Mouse (Mus musculus) midbrain, embryonic 13.5 days (tissue): ENCODE measurements at regions not wholly inside any gene's neighbourhood (a gene's known extent, or its start where the extent isn't known, plus 50 kb on each side); places are given as distances from the start of the nearest gene placed in this dataset.
"Not testable (repeated sequence)": the region's sequence is repeated elsewhere in the genome, so short reads cannot be mapped to it uniquely, and the experiment has no call there.

ENCODE experiments used
- ATAC-seq: fragments of 200-750 bp; cut with Nextera tagmentation; 2 replicates; pipeline ENCODE4 v1.8.0; 2017; ENCODE audit warnings: mild to moderate bottlenecking, moderate TSS enrichment, moderate library complexity
- H3K27ac ChIP-seq: fragments of 300-500 bp; sonication (generic); 2 replicates; pipeline ENCODE4 v1.5.1; 2015; ENCODE audit warnings: inconsistent platforms, mild to moderate bottlenecking, moderate library complexity
- H3K27me3 ChIP-seq: fragments of 300-500 bp; sonication (generic); 2 replicates; pipeline ENCODE4 v1.6.1; 2015; ENCODE audit warnings: mild to moderate bottlenecking, inconsistent platforms
- H3K36me3 ChIP-seq: fragments of 300-500 bp; sonication (generic); 2 replicates; pipeline ENCODE4 v1.6.1; 2015; ENCODE audit warnings: mild to moderate bottlenecking, inconsistent platforms
- H3K4me1 ChIP-seq: fragments of 300-500 bp; sonication (generic); replicated peaks from 2 replicates; pipeline ENCODE4 v1.6.1; 2015; ENCODE audit warnings: inconsistent platforms
- H3K4me2 ChIP-seq: fragments of 300-500 bp; sonication (generic); replicated peaks from 2 replicates; pipeline ENCODE4 v1.6.1; 2015; ENCODE audit warnings: moderate library complexity, mild to moderate bottlenecking, inconsistent platforms
- H3K4me3 ChIP-seq: fragments of 300-500 bp; sonication (generic); replicated peaks from 2 replicates; pipeline ENCODE4 v1.5.1; 2015; ENCODE audit warnings: mild to moderate bottlenecking, inconsistent platforms
- H3K9ac ChIP-seq: fragments of 300-500 bp; sonication (generic); replicated peaks from 2 replicates; pipeline ENCODE4 v1.6.1; 2015; ENCODE audit warnings: mild to moderate bottlenecking, inconsistent platforms
- H3K9me3 ChIP-seq: fragments of 300-500 bp; sonication (generic); 2 replicates; pipeline ENCODE4 v1.6.1; 2016; ENCODE audit warnings: mild to moderate bottlenecking, inconsistent platforms
- WGBS: fragments of 180-500 bp; shearing (Covaris S2); methylation state at CpG from one replicate; pipeline ENCODE4 v1.1.7; 2015; 5-methylcytosine and 5-hydroxymethylcytosine counted together

- WGBS = 55% methylated on average over 2 of the region's 2 CpGs
- Histone ChIP-seq H3K4me3 (no peak overlapping the region), H3K27me3 (no peaks in the 10 kb centered on the region), H3K4me1 (no peaks in the 10 kb centered on the region), H3K4me2 (no peak overlapping the region), H3K27ac (no peak overlapping the region), H3K9ac (no peak overlapping the region), H3K36me3 (peaks cover 11% of the 10 kb centered on the region; the same call in 1 of the 2 replicates), H3K9me3 (peaks cover 5% of the 10 kb centered on the region; the same call in 1 of the 2 replicates)
- no peak for ATAC-seq
These were observed 167.0 kb upstream of the Ndn start for GRCm38 (mm10) chr7:62179387-62179786.

DNA sequence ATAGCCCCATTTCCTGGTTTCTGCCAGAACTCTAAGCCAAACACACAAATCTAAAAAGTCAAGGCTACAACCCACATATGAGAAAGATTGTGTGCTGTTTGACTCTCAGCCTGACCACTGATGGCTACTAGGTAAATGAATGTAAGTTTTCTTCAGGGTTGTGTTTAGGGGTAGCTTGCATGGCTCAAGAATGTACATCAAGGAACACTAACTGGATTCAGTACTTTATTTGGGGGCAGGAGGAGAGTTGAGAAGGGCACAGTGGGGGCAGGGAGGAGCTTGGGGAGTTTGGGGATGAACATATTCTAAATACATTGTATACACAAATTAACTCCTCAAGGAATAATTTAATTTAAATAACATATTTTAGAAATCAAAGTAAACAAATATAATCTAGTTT, 137.8 kb upstream of the Ndn start:
- ATAC-seq = no peak; the same call in 1 of the 2 replicates
- H3K4me3 ChIP-seq = peak overlapping the region; percentile 36
- no peaks in the 10 kb centered on the region for H3K9me3 ChIP-seq
- peak overlapping the region; percentile 57 for H3K4me2 ChIP-seq
- no peaks in the 10 kb centered on the region for H3K27me3 ChIP-seq
- H3K9ac ChIP-seq = 0 out of 2 replicates have a peak overlapping the region, but pooled peaks have one; percentile 23
- peaks cover 8% of the 10 kb centered on the region for H3K36me3 ChIP-seq
- no peaks in the 10 kb centered on the region; the same call in 1 of the 2 replicates for H3K4me1 ChIP-seq
- H3K27ac ChIP-seq = no peak overlapping the region

- WGBS = 30% methylated on average over 12 of the region's 12 CpGs
These were observed 137.2 kb upstream of the Ndn start for GRCm38 (mm10) chr7:62209117-62209700.

DNA sequence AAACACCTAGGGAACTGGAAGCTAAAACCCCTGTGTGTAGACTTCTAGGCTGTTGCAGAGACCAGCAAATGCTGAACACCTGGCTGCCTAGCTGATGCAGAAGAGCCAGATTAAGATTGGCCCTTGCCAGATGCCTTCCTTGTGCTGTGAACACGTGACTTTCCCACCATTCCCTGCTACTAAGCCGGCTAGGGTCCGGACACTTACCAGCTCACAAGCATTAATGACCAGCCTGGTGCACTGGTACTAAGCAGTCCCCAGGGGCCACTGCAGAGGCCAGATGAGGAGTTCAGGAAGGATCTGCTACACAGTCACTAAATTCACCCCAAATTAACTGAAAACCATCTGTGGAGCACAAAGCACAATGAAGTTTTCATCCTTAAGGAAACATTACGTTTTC, 121.2 kb upstream of the Ndn start:
- Histone ChIP-seq H3K36me3 (no peaks in the 10 kb centered on the region), H3K4me1 (no peaks in the 10 kb centered on the region), H3K27ac (no peak overlapping the region), H3K4me3 (no peak overlapping the region), H3K4me2 (no peak overlapping the region), H3K9ac (no peak overlapping the region), H3K9me3 (0 out of 2 replicates have a peak, but pooled peaks cover 4% of the 10 kb centered on the region), H3K27me3 (no peaks in the 10 kb centered on the region)
- 27% methylated on average over 4 of the region's 4 CpGs for WGBS
- no peak for ATAC-seq

More at GRCm38 (mm10) chr7:62209117-62209700, 137.2 kb upstream of the Ndn start:
- no peaks in the 10 kb centered on the region for H3K9me3 ChIP-seq
- H3K27me3 ChIP-seq = no peaks in the 10 kb centered on the region
- peak overlapping the region; percentile 43 for H3K4me3 ChIP-seq
- no peak overlapping the region for H3K27ac ChIP-seq
- 0 out of 2 replicates have a peak, but pooled peaks cover 2% of the 10 kb centered on the region for H3K36me3 ChIP-seq
- H3K9ac ChIP-seq = peak overlapping the region; percentile 51
- peak overlapping the region; percentile 11; the same call in 1 of the 2 replicates for H3K4me2 ChIP-seq
- peak; percentile 94 for ATAC-seq
- no peaks in the 10 kb centered on the region; the same call in 1 of the 2 replicates for H3K4me1 ChIP-seq

DNA sequence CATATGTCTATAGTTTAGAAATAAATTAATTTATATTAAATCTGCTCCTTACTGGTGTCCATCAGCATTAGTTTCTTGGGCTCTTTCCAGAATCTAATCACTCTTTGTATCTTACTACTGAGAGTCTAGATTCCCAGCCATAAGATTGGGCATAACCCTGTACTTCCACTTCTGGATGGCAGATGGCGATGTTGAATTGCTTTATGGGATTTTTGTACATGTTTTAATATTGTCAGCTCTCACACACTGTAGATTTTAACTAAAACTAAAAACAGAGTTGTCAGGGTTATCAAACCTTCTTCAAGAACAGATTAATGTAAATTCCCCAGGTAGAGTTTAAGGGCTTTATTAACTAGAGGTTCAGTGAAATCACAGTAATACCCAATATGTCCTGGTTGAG, 118.6 kb upstream of the Ndn start:
- no peaks in the 10 kb centered on the region for H3K27me3 ChIP-seq
- 0 out of 2 replicates have a peak, but pooled peaks cover 4% of the 10 kb centered on the region for H3K9me3 ChIP-seq
- WGBS = 0% methylated on average over 1 of the region's 1 CpGs
- H3K4me3 ChIP-seq = no peak overlapping the region
- no peak overlapping the region for H3K9ac ChIP-seq
- H3K36me3 ChIP-seq = no peaks in the 10 kb centered on the region
- H3K4me2 ChIP-seq = no peak overlapping the region
- H3K4me1 ChIP-seq = peaks cover 21% of the 10 kb centered on the region
- ATAC-seq = no peak
- no peak overlapping the region for H3K27ac ChIP-seq

DNA sequence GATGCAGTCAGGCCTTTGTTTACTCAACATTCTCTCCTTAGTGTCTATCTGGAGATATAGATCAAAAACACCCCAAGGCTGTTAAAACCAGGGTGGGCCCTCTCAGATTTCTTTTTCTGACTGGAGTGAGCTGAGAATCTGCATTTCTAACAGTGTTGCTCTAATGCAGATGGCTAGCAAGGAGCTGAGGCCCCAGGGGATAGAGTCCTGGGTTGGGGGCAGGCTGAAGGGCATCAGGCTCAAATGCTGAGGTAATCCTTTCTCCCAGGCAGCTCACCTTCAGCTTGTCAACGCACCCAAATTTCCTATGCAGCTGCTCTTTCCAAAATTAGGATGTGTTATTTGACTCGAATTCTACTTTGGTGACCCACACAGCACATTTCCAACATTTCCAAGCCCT, 115.7 kb upstream of the Ndn start:
- H3K4me3 ChIP-seq = peak overlapping the region; percentile 20; the same call in 1 of the 2 replicates

GRCm38 (mm10) chr7:62231120-62231574, 115.2 kb upstream of the Ndn start:
- ATAC-seq = peak; percentile 96
- Histone ChIP-seq H3K4me3 (peak overlapping the region; percentile 20; the same call in 1 of the 2 replicates), H3K9ac (peak overlapping the region; percentile 41; the same call in 1 of the 2 replicates), H3K36me3 (no peaks in the 10 kb centered on the region), H3K4me1 (peaks cover 22% of the 10 kb centered on the region), H3K27ac (peak overlapping the region; percentile 69), H3K9me3 (no peaks in the 10 kb centered on the region), H3K27me3 (no peaks in the 10 kb centered on the region), H3K4me2 (peak overlapping the region; percentile 44)
- 16% methylated on average over 13 of the region's 13 CpGs for WGBS

More for the DNA sequence above, 115.7 kb upstream of the Ndn start:
- peak overlapping the region; percentile 69; the same call in 1 of the 2 replicates for H3K27ac ChIP-seq
- H3K4me1 ChIP-seq = peaks cover 22% of the 10 kb centered on the region
- no peaks in the 10 kb centered on the region for H3K27me3 ChIP-seq
- peak overlapping the region; percentile 41; the same call in 1 of the 2 replicates for H3K9ac ChIP-seq
- ATAC-seq = peak; percentile 43
- H3K36me3 ChIP-seq = no peaks in the 10 kb centered on the region
- H3K9me3 ChIP-seq = no peaks in the 10 kb centered on the region
- WGBS = 11% methylated on average over 2 of the region's 2 CpGs
- peak overlapping the region; percentile 44 for H3K4me2 ChIP-seq

GRCm38 (mm10) chr7:62232076-62232475, 114.3 kb upstream of the Ndn start:
- no peaks in the 10 kb centered on the region for H3K36me3 ChIP-seq
- H3K4me1 ChIP-seq = peaks cover 22% of the 10 kb centered on the region
- no peak for ATAC-seq
- no peaks in the 10 kb centered on the region for H3K27me3 ChIP-seq
- H3K4me2 ChIP-seq = no peak overlapping the region
- no peak overlapping the region for H3K4me3 ChIP-seq
- H3K9ac ChIP-seq = no peak overlapping the region
- peak overlapping the region; percentile 42 for H3K27ac ChIP-seq
- H3K9me3 ChIP-seq = no peaks in the 10 kb centered on the region
- WGBS = 54% methylated on average over 5 of the region's 5 CpGs

GRCm38 (mm10) chr7:62234037-62234436, 112.3 kb upstream of the Ndn start:
- H3K4me2 ChIP-seq = no peak overlapping the region
- no peak overlapping the region; the same call in 1 of the 2 replicates for H3K27ac ChIP-seq

GRCm38 (mm10) chr7:62235766-62236165, 110.6 kb upstream of the Ndn start:
- Histone ChIP-seq H3K4me2 (no peak overlapping the region), H3K27me3 (no peaks in the 10 kb centered on the region), H3K4me3 (no peak overlapping the region), H3K27ac (0 out of 2 replicates have a peak overlapping the region, but pooled peaks have one; percentile 6), H3K36me3 (no peaks in the 10 kb centered on the region), H3K9ac (no peak overlapping the region), H3K4me1 (peaks cover 18% of the 10 kb centered on the region), H3K9me3 (no peaks in the 10 kb centered on the region)
- WGBS = 50% methylated on average over 1 of the region's 1 CpGs
- ATAC-seq = no peak

More at GRCm38 (mm10) chr7:62234037-62234436, 112.3 kb upstream of the Ndn start:
- Histone ChIP-seq H3K4me3 (no peak overlapping the region), H3K36me3 (no peaks in the 10 kb centered on the region), H3K4me1 (peaks cover 22% of the 10 kb centered on the region), H3K9me3 (no peaks in the 10 kb centered on the region), H3K9ac (no peak overlapping the region), H3K27me3 (no peaks in the 10 kb centered on the region)
- ATAC-seq = no peak
- 60% methylated on average over 6 of the region's 6 CpGs for WGBS

GRCm38 (mm10) chr7:62261688-62262114, 84.7 kb upstream of the Ndn start:
- 26% methylated on average over 8 of the region's 8 CpGs for WGBS
- Histone ChIP-seq H3K4me3 (no peak overlapping the region), H3K27ac (peak overlapping the region; percentile 91), H3K36me3 (no peaks in the 10 kb centered on the region), H3K27me3 (no peaks in the 10 kb centered on the region), H3K4me1 (peaks cover 4% of the 10 kb centered on the region; the same call in 1 of the 2 replicates), H3K4me2 (no peak overlapping the region), H3K9me3 (peaks cover 3% of the 10 kb centered on the region), H3K9ac (no peak overlapping the region)
- peak; percentile 98 for ATAC-seq

DNA sequence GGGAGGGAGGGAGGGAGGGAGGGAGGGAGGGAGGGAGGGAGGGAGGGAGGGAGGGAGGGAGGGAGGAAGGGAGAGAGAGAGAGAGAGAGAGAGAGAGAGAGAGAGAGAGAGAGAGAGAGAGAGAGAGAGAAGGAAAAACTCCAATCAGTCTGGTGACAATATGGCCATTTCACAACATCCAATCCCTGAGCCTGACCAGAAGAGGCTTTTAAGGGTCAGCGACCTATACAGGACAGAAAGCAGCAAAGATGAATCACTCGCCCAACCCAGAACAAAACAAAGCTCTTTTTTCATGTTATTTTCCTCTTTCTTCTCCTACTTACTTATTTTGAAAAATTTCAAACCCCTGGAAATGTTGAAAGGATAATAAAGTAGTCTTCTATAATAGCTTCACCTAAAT, 84.2 kb upstream of the Ndn start:
- H3K27me3 ChIP-seq, H3K4me1 ChIP-seq, H3K4me2 ChIP-seq, H3K4me3 ChIP-seq, H3K36me3 ChIP-seq, H3K9me3 ChIP-seq, H3K9ac ChIP-seq: not testable (repeated sequence)
- H3K27ac ChIP-seq = peak overlapping the region; percentile 91
- WGBS = 45% methylated on average over 2 of the region's 2 CpGs
- ATAC-seq = peak; percentile 60; the same call in 1 of the 2 replicates
